Mouse (Mus musculus): ENCODE measurements around the gene Arhgap1.
"Not testable (repeated sequence)": the region's sequence is repeated elsewhere in the genome, so short reads cannot be mapped to it uniquely, and the experiment has no call there.

The Arhgap1 gene

GRCm38 (mm10) chr2:91649553-91650359 is at the start of gene Arhgap1, which contains the start of gene Zfp408:
Gene Arhgap1, plus strand, starts transcription at chr2:91649860.
Gene Zfp408, minus strand, starts transcription at chr2:91649791.
- DNase-seq (ENCODE audit: low read depth): peak; percentile 99

- DNase-seq (ENCODE audit: low read depth): no peak
Measured at GRCm38 (mm10) chr2:91600475-91600874, 49.2 kb upstream of the Arhgap1 start.

DNA sequence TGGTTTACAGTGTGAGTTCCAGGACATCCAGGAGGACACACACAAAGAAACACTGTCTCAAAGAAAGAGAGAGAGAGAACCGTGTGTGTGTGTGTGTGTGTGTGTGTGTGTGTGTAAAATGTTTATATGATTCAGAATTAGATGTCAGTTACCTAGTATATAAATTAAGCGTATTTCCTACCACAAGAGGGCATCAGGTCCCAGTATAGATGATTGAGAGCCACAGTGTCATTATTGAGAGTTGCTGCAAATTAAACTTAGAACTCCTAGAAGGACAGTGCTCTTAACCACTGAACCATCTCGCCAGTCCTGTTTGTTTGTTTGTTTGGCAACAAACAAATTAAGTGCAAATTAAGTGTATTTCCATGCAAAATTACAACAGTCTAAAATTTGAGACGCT is 47.3 kb upstream of the Arhgap1 start:
- DNase-seq (ENCODE audit: low read depth): peak; percentile 25

GRCm38 (mm10) chr2:91609370-91609769 is 40.3 kb upstream of the Arhgap1 start:
- DNase-seq (ENCODE audit: low read depth): not testable (repeated sequence)

DNA sequence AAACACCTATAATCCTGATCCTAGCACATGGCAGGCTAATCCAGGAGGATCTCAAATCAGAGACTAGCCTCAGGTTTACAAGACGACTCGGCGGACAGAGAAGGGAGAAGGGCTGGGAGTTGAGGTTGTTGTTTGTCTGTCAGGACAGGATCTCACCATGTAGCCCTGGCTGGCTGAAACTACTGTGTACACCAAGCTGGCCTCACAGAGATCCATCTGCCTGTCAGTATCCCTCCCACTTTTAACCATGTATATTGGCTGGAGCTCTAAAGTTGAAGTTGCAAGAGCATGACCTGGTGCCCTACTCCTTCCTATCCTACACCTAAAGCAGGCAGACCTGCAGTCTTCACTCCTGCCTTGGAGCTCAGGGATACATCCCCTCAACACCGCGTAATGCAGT is 27.3 kb upstream of the Arhgap1 start:
- no peak for DNase-seq (ENCODE audit: low read depth)

DNA sequence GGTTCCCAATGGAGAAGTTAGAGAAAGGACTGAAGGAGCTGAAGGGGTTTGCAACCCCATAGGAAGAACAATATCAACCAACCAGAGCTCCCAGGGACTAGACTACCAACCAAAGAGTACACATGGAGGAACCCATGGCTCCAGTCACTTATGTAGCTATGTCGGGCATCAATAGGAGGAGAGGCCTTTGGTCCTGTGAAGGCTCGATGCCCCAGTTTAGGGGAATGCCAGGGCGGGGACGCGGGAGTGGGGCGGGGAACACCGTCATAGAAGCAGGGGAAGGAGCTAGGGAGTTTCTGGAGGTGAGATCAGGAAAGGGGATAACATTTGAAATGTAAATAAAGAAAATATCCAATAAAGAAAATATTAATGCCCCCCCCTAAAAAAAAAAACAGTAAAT is 26.3 kb upstream of the Arhgap1 start:
- DNase-seq (ENCODE audit: low read depth): not testable (repeated sequence)

GRCm38 (mm10) chr2:91627486-91627885 is 22.2 kb upstream of the Arhgap1 start:
- DNase-seq (ENCODE audit: low read depth): no peak

DNA sequence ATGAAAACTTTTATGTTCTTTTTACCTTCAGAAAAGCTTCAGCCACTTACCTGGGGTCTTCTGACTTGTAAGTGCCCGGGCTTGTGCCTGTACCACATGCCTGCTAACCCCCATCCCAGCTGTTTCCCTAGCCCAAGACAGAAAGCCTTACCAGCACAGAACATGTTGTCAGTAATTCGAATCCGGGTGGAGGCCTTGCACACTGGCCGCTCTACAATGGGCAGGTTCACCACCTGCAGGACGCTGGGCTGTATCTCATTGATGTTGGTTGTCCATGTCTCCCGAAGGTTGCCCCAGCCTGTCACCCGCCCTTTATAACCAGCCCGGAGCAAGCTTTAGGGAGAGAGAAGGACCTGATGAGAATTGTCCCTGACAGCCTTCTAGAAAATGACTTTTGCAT is 21.5 kb upstream of the Arhgap1 start:
- DNase-seq (ENCODE audit: low read depth): no peak

GRCm38 (mm10) chr2:91629682-91630081 is 20.0 kb upstream of the Arhgap1 start:
- no peak for DNase-seq (ENCODE audit: low read depth)

DNA sequence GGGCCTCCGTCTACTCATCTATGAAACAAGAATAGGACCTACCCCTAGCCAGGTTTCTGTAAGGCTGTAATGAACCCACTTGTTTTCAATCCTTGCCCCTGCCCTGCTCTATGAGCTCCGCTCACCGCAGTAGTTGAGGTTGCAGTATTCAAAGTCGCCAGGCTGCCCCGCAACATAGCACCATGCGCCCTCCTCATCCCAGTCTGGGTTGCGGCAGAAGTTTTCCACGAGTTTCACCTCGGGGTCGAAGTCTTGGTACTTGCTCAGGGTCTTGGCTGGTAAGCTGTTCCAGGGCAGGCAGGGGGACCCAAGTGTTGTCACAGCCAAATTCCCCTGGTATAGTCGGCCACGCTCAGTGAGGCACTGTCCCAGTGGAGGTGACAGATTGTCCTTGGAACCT is 19.3 kb upstream of the Arhgap1 start:
- DNase-seq (ENCODE audit: low read depth): no peak

DNA sequence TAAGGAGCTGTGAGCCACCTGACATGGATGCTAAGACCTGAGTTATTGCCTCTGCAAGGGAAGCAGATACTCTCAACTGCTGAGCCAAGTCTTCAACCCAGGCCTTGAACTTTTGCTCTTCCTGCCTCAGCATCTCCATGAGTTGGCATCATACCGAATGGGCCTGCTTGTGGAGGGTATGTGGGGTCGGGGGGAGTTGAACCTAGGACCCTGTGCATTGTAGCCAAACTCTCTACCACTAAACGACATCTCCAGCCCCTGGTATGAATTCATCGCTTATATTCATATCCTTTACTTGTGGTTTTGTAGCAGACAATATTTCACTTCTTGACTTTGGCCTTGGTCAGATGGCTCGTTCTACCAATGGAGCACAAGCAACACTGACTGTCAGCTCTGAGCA is 17.8 kb upstream of the Arhgap1 start:
- DNase-seq (ENCODE audit: low read depth): no peak

- no peak for DNase-seq (ENCODE audit: low read depth)
Measured at GRCm38 (mm10) chr2:91632316-91632715, 17.3 kb upstream of the Arhgap1 start.

DNA sequence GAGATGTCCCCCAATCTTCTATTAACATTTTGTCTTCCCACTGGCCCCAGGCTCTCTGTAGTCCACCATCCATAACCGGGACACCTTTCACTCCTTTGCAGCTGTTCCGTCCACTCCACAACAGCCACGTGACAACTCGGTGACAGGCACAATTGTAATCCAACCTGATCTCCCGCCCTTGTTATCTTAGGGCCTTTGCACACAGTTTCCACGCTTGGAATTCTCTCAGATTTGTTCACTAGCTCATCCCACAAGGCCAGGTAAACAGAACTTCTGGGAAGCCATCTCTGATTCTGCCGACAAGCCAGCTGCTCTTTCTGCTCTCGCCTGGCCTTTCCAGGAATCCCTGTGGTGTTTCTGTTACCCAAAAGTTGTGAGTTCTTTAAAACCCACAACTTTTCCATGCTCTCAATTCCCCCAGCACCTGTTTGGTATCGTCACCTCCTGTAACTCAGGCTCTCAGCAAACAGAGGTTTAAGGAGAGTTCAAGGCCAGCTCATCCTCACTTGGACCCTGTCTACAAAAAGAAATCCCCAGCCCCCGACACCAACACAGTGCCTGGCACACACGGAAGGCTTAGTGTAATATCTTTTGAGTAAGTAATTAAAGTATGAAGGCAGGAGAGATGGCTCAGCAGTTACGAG is 16.2 kb upstream of the Arhgap1 start:
- no peak for DNase-seq (ENCODE audit: low read depth)

DNA sequence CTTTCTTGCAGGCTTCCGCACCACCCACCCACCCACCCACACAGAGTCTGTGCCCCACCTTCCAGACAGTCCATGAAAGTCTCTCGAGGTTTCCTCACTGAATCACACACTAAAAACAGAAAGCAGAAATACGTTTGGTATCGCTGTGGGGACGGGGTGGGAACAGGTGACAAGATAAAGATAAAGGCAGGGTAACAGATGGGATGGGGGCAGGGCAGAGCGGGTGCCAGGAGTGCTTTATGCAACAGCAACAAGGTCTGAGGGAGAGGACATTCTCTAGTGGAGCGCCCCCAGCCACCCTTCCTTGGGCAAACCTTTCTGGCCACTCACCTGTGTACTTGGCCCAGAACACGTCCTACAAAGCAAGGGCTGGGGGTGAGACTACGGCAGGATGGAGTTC is 14.8 kb upstream of the Arhgap1 start:
- peak; percentile 67 for DNase-seq (ENCODE audit: low read depth)

- no peak for DNase-seq (ENCODE audit: low read depth)
Measured at GRCm38 (mm10) chr2:91635486-91635885, 14.2 kb upstream of the Arhgap1 start.

DNA sequence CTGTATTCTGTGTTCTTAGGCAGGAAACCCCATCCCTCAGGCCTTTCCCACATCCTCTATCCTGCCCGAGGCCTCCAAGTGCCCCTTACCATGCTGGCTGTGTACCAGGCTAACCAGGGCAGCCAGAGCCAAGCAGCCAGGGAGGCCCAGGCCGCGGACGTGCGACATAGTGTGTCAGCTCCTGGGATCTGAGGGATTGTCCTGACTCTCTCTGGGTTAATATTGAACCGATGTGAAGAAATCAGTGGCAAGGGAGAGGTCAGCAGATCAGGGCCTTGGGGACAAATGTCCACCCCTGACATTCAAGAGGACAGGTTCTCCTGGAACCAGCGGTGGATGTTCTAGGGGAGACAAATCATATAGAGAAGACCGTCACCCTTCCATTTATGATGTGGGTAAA is 13.4 kb upstream of the Arhgap1 start, which contains the start of gene F2:
Gene F2, minus strand, starts transcription at position 186 of the 400 bp plus-strand sequence.
- no peak for DNase-seq (ENCODE audit: low read depth)

- DNase-seq (ENCODE audit: low read depth): no peak
Measured at GRCm38 (mm10) chr2:91636727-91637338, 12.8 kb upstream of the Arhgap1 start.

DNA sequence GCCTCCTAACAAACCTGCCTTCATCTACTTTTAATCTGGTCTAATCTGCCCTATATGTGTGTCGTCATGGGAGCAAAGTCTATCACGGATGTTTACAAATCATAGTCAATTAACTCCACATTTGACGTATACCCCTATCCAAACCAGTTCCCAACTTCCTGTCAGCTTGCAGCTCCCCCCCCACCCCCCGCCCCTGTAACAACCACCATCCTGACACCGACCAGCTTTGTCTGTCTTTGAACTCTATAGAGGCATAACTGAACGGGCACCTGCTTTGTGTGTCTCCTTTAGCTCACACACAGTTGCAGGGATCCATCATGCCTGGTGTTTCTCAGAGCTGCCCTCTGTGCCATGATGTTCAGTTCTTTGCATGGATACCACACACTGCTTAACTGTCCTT is 10.7 kb upstream of the Arhgap1 start:
- DNase-seq (ENCODE audit: low read depth): no peak

GRCm38 (mm10) chr2:91642825-91643415 is 6.7 kb upstream of the Arhgap1 start:
- DNase-seq (ENCODE audit: low read depth): no peak

- no peak for DNase-seq (ENCODE audit: low read depth)
Measured at GRCm38 (mm10) chr2:91644021-91644420, 5.6 kb upstream of the Arhgap1 start.

GRCm38 (mm10) chr2:91645354-91645753 is 4.3 kb upstream of the Arhgap1 start:
- DNase-seq (ENCODE audit: low read depth): no peak

DNA sequence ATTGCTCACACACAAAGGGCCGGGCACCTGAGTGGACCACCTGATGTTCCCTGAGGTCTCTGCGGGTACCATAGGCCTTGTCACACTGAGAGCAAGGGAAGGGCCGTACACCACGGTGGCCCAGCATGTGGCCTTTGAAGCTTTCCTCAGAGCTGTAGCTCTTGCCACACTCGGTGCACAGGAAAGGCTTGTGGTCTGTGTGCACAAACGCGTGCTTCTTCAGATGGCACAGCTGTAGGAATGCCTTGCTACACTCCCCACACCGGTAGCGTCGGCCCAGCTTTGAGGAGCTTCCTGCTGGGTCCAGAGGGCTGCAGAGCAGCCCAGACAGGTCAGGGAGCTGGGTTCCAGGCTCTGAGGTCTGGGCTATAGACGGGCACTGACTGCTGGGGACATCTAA is 3.8 kb upstream of the Arhgap1 start:
- no peak for DNase-seq (ENCODE audit: low read depth)

DNA sequence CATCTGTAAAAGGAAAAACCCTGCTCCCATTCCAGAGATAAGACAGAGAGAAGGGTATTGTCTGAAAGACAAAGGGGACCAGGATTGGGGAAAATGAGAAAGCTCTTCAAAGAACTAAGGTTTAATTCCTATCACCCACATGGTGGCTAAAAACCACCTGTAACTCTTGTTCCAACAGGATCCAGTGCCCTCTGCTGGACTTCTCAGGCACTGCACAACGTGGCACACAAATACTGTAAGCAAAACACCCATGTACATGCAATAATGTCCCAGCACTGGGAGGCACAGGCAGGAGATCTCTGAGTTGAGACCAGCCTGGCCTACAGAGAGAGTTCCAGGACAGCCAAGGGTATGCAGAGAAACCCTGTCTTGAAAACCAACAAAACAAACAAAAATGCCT is 2.9 kb upstream of the Arhgap1 start:
- DNase-seq (ENCODE audit: low read depth): no peak

All from c-Kit-positive CD71-positive TER-119-negative erythroid progenitor cells, embryonic 14.5 days (primary cell).